Mouse (Mus musculus): ENCODE measurements around the gene Mtif3.
A peak's percentile ranks its signal among the peaks of the same experiment; 100 is the strongest.

DNA sequence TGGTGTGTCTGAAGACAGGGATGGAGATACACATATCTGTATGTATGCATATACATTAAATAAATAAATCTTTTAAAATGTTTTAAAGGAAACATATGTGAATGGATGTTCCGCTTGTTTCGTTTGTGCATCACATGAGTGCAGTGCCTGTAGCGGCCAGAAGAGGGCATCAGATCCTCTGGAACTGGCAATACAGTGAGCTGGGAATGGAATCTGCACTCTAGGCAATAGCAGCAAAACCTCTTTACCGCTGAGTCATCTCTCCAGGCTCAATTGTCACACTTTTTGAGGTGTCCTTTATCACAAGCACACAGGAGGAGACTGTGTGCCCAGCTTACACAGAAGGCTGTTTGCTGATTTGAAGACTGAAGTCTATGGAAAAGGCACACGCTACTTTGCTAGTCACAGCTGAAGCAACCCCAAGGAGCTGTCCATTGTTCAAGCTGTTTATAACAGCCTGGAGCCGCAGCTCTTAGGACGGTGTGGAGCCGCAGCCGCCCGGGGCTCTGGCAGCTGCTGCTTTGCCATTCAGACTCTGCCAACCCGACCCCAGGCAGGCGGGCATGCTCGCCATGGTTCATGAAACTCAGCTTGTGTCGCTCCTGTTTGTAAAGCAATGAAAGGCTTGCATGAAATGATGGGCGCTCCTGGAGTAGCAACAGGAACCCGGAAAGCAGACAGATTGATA, 24.3 kb downstream of the Mtif3 start:
- TF ChIP-seq CTCF (IDR thresholded peaks at IDR 0.05; ENCODE audit: low read depth) (peak; percentile 65), EP300 (IDR thresholded peaks at IDR 0.05; ENCODE audit: low read depth) (no peak)
